Mouse (Mus musculus) heart, embryonic 15.5 days (tissue): Measurements from ENCODE around the gene Shc4. TPM values are rescaled to one million over a fixed set of nuclear protein-coding genes. Genes with fewer than 3 reads are reported as not detected.

Source experiments
- ATAC-seq: fragments of 200-750 bp; cut with Nextera tagmentation; replicated peaks from 2 replicates; pipeline ENCODE4 v1.8.0; 2017; ENCODE audit warnings: low read depth, moderate TSS enrichment; ENCODE audit not compliant: insufficient number of reproducible peaks, insufficient read depth, low FRiP score
- H3K27ac ChIP-seq: fragments of 300-500 bp; sonication (generic); 2 replicates; pipeline ENCODE4 v1.5.1; 2015; ENCODE audit warnings: mild to moderate bottlenecking, inconsistent platforms
- H3K27me3 ChIP-seq: fragments of 300-500 bp; sonication (generic); 2 replicates; pipeline ENCODE4 v1.6.1; 2015; ENCODE audit warnings: inconsistent platforms
- H3K36me3 ChIP-seq: fragments of 300-500 bp; sonication (generic); 2 replicates; pipeline ENCODE4 v1.6.1; 2015; ENCODE audit warnings: mild to moderate bottlenecking, inconsistent platforms
- H3K4me1 ChIP-seq: fragments of 300-500 bp; sonication (generic); replicated peaks from 2 replicates; pipeline ENCODE4 v1.6.1; 2015; ENCODE audit warnings: inconsistent platforms
- H3K4me2 ChIP-seq: fragments of 300-500 bp; sonication (generic); 2 replicates; pipeline ENCODE4 v1.6.1; 2015; ENCODE audit warnings: inconsistent platforms, mild to moderate bottlenecking, moderate library complexity
- H3K4me3 ChIP-seq: fragments of 300-500 bp; sonication (generic); 2 replicates; pipeline ENCODE4 v1.5.1; 2015; ENCODE audit warnings: mild to moderate bottlenecking, inconsistent platforms
- H3K9ac ChIP-seq: fragments of 300-500 bp; sonication (generic); 2 replicates; pipeline ENCODE4 v1.6.1; 2015; ENCODE audit warnings: mild to moderate bottlenecking, inconsistent platforms
- H3K9me3 ChIP-seq: fragments of 300-500 bp; sonication (generic); replicated peaks from 2 replicates; pipeline ENCODE4 v1.6.1; 2016; ENCODE audit warnings: inconsistent platforms
- WGBS: fragments of 180-500 bp; shearing (Covaris S2); methylation state at CpG from one replicate; pipeline ENCODE4 v1.1.7; 2015; ENCODE audit warnings: mixed read lengths; 5-methylcytosine and 5-hydroxymethylcytosine counted together
- polyA plus RNA-seq: library from polyadenylated mRNA; unstranded; fragments of >200 nt; fragmentation: Nextera tagmentation; extraction: Ambion mirVana; gene quantifications from 2 replicates; pipeline ENCODE4 v1.2.1, GENCODE M21; 2015

The Shc4 gene
- polyA plus RNA-seq, 1 experiment from 2014 or later: 1.0 TPM

GRCm38 (mm10) chr2:125602970-125603369, 121.0 kb downstream of the Shc4 start:
- Histone ChIP-seq H3K9ac (no peak overlapping the region), H3K4me1 (peaks cover 4% of the 10 kb centered on the region; the same call in 1 of the 2 replicates), H3K27ac (no peak overlapping the region), H3K4me3 (no peak overlapping the region), H3K27me3 (no peaks in the 10 kb centered on the region), H3K36me3 (peaks cover 29% of the 10 kb centered on the region), H3K4me2 (no peak overlapping the region), H3K9me3 (no peaks in the 10 kb centered on the region)
- WGBS: 92% methylated on average over 3 of the region's 3 CpGs
- no peak for ATAC-seq

- Histone ChIP-seq H3K4me3 (no peak overlapping the region), H3K36me3 (peaks cover 39% of the 10 kb centered on the region), H3K9ac (no peak overlapping the region), H3K27me3 (no peaks in the 10 kb centered on the region), H3K4me1 (peaks cover 4% of the 10 kb centered on the region; the same call in 1 of the 2 replicates), H3K4me2 (no peak overlapping the region), H3K9me3 (no peaks in the 10 kb centered on the region), H3K27ac (no peak overlapping the region)
- ATAC-seq: no peak
- 78% methylated on average over 4 of the region's 4 CpGs for WGBS
Measured at GRCm38 (mm10) chr2:125598958-125599357, 125.0 kb downstream of the Shc4 start.

- 78% methylated on average over 6 of the region's 6 CpGs for WGBS
- Histone ChIP-seq H3K4me1 (peaks cover 4% of the 10 kb centered on the region; the same call in 1 of the 2 replicates), H3K27ac (no peak overlapping the region), H3K36me3 (peaks cover 45% of the 10 kb centered on the region), H3K4me2 (no peak overlapping the region), H3K9ac (no peak overlapping the region), H3K9me3 (no peaks in the 10 kb centered on the region), H3K4me3 (no peak overlapping the region), H3K27me3 (no peaks in the 10 kb centered on the region)
- ATAC-seq: no peak
Measured at GRCm38 (mm10) chr2:125598251-125598650, 125.7 kb downstream of the Shc4 start.

GRCm38 (mm10) chr2:125594786-125595185, 129.2 kb downstream of the Shc4 start:
- Histone ChIP-seq H3K9me3 (no peaks in the 10 kb centered on the region), H3K4me2 (no peak overlapping the region), H3K4me1 (no peaks in the 10 kb centered on the region), H3K4me3 (no peak overlapping the region), H3K9ac (no peak overlapping the region), H3K27me3 (no peaks in the 10 kb centered on the region), H3K27ac (no peak overlapping the region), H3K36me3 (peaks cover 41% of the 10 kb centered on the region)
- WGBS: 92% methylated on average over 12 of the region's 12 CpGs
- no peak for ATAC-seq

DNA sequence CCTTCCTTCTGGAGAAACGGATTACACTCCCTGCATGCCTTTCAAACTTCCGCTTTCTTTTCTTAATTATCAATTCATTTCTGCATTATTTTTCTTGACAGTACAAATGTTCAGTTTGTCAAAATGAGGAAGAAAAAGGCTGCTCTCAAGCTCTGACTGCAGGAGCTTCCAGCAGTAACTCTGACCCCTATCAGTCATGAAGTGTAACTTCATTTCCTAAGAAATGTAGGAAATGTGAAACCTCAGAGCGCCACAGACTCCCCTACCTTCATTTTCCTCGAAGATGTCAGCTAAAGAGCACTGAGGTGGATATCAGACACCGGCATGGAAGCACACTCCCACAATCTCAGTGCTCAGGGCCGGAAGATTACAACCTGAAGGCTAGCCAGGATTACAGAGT, 129.9 kb downstream of the Shc4 start:
- H3K4me2 ChIP-seq: no peak overlapping the region
- peaks cover 39% of the 10 kb centered on the region for H3K36me3 ChIP-seq
- H3K9ac ChIP-seq: no peak overlapping the region
- no peak overlapping the region for H3K4me3 ChIP-seq
- H3K9me3 ChIP-seq: no peaks in the 10 kb centered on the region
- H3K27me3 ChIP-seq: no peaks in the 10 kb centered on the region
- ATAC-seq: no peak
- no peak overlapping the region for H3K27ac ChIP-seq
- 75% methylated on average over 6 of the region's 6 CpGs for WGBS
- no peaks in the 10 kb centered on the region for H3K4me1 ChIP-seq

GRCm38 (mm10) chr2:125591895-125592294, 132.1 kb downstream of the Shc4 start:
- H3K27ac ChIP-seq: no peak overlapping the region
- no peaks in the 10 kb centered on the region for H3K9me3 ChIP-seq
- ATAC-seq: no peak
- no peak overlapping the region for H3K4me2 ChIP-seq
- no peak overlapping the region for H3K9ac ChIP-seq
- H3K4me1 ChIP-seq: no peaks in the 10 kb centered on the region
- no peak overlapping the region for H3K4me3 ChIP-seq
- H3K36me3 ChIP-seq: peaks cover 47% of the 10 kb centered on the region
- 98% methylated on average over 4 of the region's 4 CpGs for WGBS
- H3K27me3 ChIP-seq: no peaks in the 10 kb centered on the region

DNA sequence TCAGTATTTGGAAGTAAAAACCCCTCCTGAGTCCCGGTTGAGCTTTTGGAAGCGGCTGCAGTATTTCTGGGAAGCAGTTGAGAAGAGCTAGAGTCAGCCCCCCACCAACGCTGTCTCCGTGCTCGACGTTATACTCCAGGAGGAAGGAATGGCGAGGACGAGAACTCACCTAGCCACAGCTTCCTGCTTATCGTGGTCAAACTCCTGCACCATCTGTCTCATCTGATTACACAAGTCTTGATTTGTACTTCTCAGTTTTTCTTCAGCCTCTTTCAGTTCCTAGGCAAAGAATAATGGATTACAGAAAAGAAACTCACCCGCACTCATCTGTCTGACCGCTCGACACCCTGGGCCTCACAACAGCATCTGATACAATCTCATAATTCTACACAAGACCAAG, 134.7 kb downstream of the Shc4 start:
- H3K4me2 ChIP-seq: no peak overlapping the region
- no peak overlapping the region for H3K9ac ChIP-seq
- no peaks in the 10 kb centered on the region for H3K9me3 ChIP-seq
- no peak overlapping the region for H3K27ac ChIP-seq
- no peaks in the 10 kb centered on the region for H3K4me1 ChIP-seq
- no peak overlapping the region for H3K4me3 ChIP-seq
- H3K27me3 ChIP-seq: no peaks in the 10 kb centered on the region
- ATAC-seq: no peak
- H3K36me3 ChIP-seq: peaks cover 46% of the 10 kb centered on the region
- 89% methylated on average over 12 of the region's 12 CpGs for WGBS

- Histone ChIP-seq H3K4me2 (no peak overlapping the region), H3K27me3 (no peaks in the 10 kb centered on the region), H3K27ac (no peak overlapping the region), H3K4me3 (no peak overlapping the region), H3K9me3 (no peaks in the 10 kb centered on the region), H3K9ac (no peak overlapping the region), H3K4me1 (no peaks in the 10 kb centered on the region), H3K36me3 (peaks cover 50% of the 10 kb centered on the region)
- WGBS: 53% methylated on average over 5 of the region's 5 CpGs
- ATAC-seq: no peak
Measured at GRCm38 (mm10) chr2:125581081-125581480, 142.9 kb downstream of the Shc4 start.

GRCm38 (mm10) chr2:125577670-125578069, 146.3 kb downstream of the Shc4 start:
- Histone ChIP-seq H3K4me3 (no peak overlapping the region), H3K9me3 (0 out of 2 replicates have a peak, but pooled peaks cover 3% of the 10 kb centered on the region)
- 59% methylated on average over 4 of the region's 4 CpGs for WGBS

More at GRCm38 (mm10) chr2:125577670-125578069, 146.3 kb downstream of the Shc4 start:
- ATAC-seq: no peak
- Histone ChIP-seq H3K9ac (no peak overlapping the region), H3K36me3 (peaks cover 47% of the 10 kb centered on the region), H3K4me1 (no peaks in the 10 kb centered on the region), H3K27ac (no peak overlapping the region), H3K4me2 (no peak overlapping the region), H3K27me3 (no peaks in the 10 kb centered on the region)

Other genes with a start within 250 kb of the Shc4 start
- 0.23 and 0.53 TPM in 2 replicates for gene Gm9913, start 219.1 kb downstream of the Shc4 start, polyA plus RNA-seq
- gene Fbn1, start 216.2 kb downstream of the Shc4 start, polyA plus RNA-seq: 16.8 and 24.6 TPM in 2 replicates
- gene Cep152, start 99.0 kb downstream of the Shc4 start, polyA plus RNA-seq: 3.1 and 4.3 TPM in 2 replicates
- 119 and 128 TPM in 2 replicates for gene Eid1, start 51.1 kb downstream of the Shc4 start, polyA plus RNA-seq
- gene Secisbp2l, start 58.7 kb upstream of the Shc4 start, polyA plus RNA-seq: 11.3 and 12.8 TPM in 2 replicates
- 26.8 and 32.0 TPM in 2 replicates for gene Galk2, start 135.0 kb upstream of the Shc4 start, polyA plus RNA-seq
- 53.2 and 57.0 TPM in 2 replicates for gene Cops2, start 135.0 kb upstream of the Shc4 start, polyA plus RNA-seq